Mouse (Mus musculus): ENCODE data around the gene Chd2. TPM values are rescaled to one million over a fixed set of nuclear protein-coding genes. Genes with fewer than 3 reads are reported as not detected.

Gene Chd2
- 465 TPM for polyA plus RNA-seq (2017; shearing (Covaris generic))

GRCm38 (mm10) chr7:73541412-73542130, at the start of gene Chd2:
Gene Chd2, minus strand, starts transcription at chr7:73541830.

Other genes with a start within 250 kb of the Chd2 start
- gene Rgma, start 166.3 kb downstream of the Chd2 start, polyA plus RNA-seq (2017; shearing (Covaris generic)) = not detected
- gene Fam174b, start 198.5 kb upstream of the Chd2 start, polyA plus RNA-seq (2017; shearing (Covaris generic)) = not detected